Mouse (Mus musculus) thymus, postnatal 10 days (tissue): ENCODE results near the gene Olfr1368.
"Not testable (repeated sequence)": the region's sequence is repeated elsewhere in the genome, so short reads cannot be mapped to it uniquely, and the experiment has no call there.

Source experiments
- DNase-seq, 2 experiments: peaks; one replicate each; pipeline ENCODE4 v3.0.0; 2021; ENCODE audit warnings: low spot score in 2 of 2

The Olfr1368 gene

GRCm38 (mm10) chr13:21167910-21168300 is 22.2 kb upstream of the Olfr1368 start:
- DNase-seq: no peak

GRCm38 (mm10) chr13:21166936-21167909 is 21.6 kb upstream of the Olfr1368 start:
- peak; percentile 79 to 83 for DNase-seq

- DNase-seq: no peak
Measured at GRCm38 (mm10) chr13:21162591-21162990, 16.9 kb upstream of the Olfr1368 start.

GRCm38 (mm10) chr13:21161591-21161990 is 15.9 kb upstream of the Olfr1368 start:
- DNase-seq: no peak

- peak; percentile 81 to 90 for DNase-seq
Measured at GRCm38 (mm10) chr13:21160657-21161590, 15.3 kb upstream of the Olfr1368 start.

- no peak for DNase-seq
Measured at GRCm38 (mm10) chr13:21160041-21160511, 14.4 kb upstream of the Olfr1368 start.

GRCm38 (mm10) chr13:21159475-21159819 is 13.8 kb upstream of the Olfr1368 start:
- DNase-seq: no peak

- DNase-seq: peak; percentile 78 to 92
Measured at GRCm38 (mm10) chr13:21158785-21159474, 13.3 kb upstream of the Olfr1368 start.

GRCm38 (mm10) chr13:21158071-21158470 is 12.4 kb upstream of the Olfr1368 start:
- DNase-seq: no peak

- DNase-seq: no peak
Measured at GRCm38 (mm10) chr13:21155888-21156287, 10.2 kb upstream of the Olfr1368 start.

- DNase-seq: no peak
Measured at GRCm38 (mm10) chr13:21142421-21142820, 3.2 kb downstream of the Olfr1368 start.

GRCm38 (mm10) chr13:21129339-21129738 is 16.3 kb downstream of the Olfr1368 start, which contains the start of gene Olfr263:
Olfr263 (plus strand) TSS chr13:21129639.
- DNase-seq: not testable (repeated sequence)

GRCm38 (mm10) chr13:21114121-21114520 is 31.5 kb downstream of the Olfr1368 start:
- no peak for DNase-seq

- not testable (repeated sequence) for DNase-seq
Measured at GRCm38 (mm10) chr13:21111183-21111582, 34.5 kb downstream of the Olfr1368 start, which contains the start of gene Olfr1369-ps1. Olfr1369-ps1 (plus strand) TSS chr13:21111483.

- no peak for DNase-seq
Measured at GRCm38 (mm10) chr13:21110441-21110840, 35.2 kb downstream of the Olfr1368 start.

- DNase-seq: no peak
Measured at GRCm38 (mm10) chr13:21109759-21110158, 35.9 kb downstream of the Olfr1368 start.
